9 mouse cellular contexts compared by ENCODE assay signal in genomic region chr6:127565951-127566732, GRCm38 (mm10). TPM values are rescaled to one million over a fixed set of nuclear protein-coding genes. Genes with fewer than 3 reads are reported as not detected.
DNase-seq lines count a peak whose midpoint lies in the region; ATAC-seq and TF ChIP-seq lines count a peak whose summit lies in the region.
"Had no signal": no experiment of that assay in that cellular context is flagged by ENCODE, and none has a peak within 500 bp of the region (broad histone marks: within the 10 kb centered on the region; RNA-seq: fewer than 3 reads in every experiment).

No protein-coding gene starts in this region.

- no peaks in the 10 kb centered on the region for H3K9me3 ChIP-seq in stomach, postnatal 0 days (ENCODE audit: control insufficient read depth, low read length)
- H3K9me3 ChIP-seq in hindbrain, embryonic 16.5 days (ENCODE audit: control insufficient read depth, low read length): peaks cover 2% of the 10 kb centered on the region; the same call in 1 of the 2 replicates
- H3K9me3 ChIP-seq in intestine, postnatal 0 days (ENCODE audit: control insufficient read depth): no peaks in the 10 kb centered on the region

- ATAC-seq in stomach, postnatal 0 days (ENCODE audit: low FRiP score, low TSS enrichment): no peak
- ATAC-seq in hindbrain, embryonic 16.5 days: no peak
- ATAC-seq in intestine, postnatal 0 days: no peak

- H3K9ac ChIP-seq in stomach, postnatal 0 days (ENCODE audit: low read length): no peak overlapping the region
- no peak overlapping the region for H3K9ac ChIP-seq in hindbrain, embryonic 16.5 days (ENCODE audit: low read depth, low read length)
- no peak overlapping the region for H3K9ac ChIP-seq in intestine, postnatal 0 days (ENCODE audit: low read depth, low read length)

- H3K4me2 ChIP-seq in stomach, postnatal 0 days (replicated peaks; ENCODE audit: low read depth): no peak overlapping the region
- no peak overlapping the region for H3K4me2 ChIP-seq in hindbrain, embryonic 16.5 days (ENCODE audit: low read length)
- no peak overlapping the region for H3K4me2 ChIP-seq in intestine, postnatal 0 days (replicated peaks; ENCODE audit: low read depth)

- no peak overlapping the region for H3K27ac ChIP-seq in stomach, postnatal 0 days (replicated peaks)
- H3K27ac ChIP-seq in hindbrain, embryonic 16.5 days (ENCODE audit: low read depth, low read length): no peak overlapping the region
- H3K27ac ChIP-seq in intestine, postnatal 0 days (ENCODE audit: low read depth, low read length): no peak overlapping the region

- no peak overlapping the region for H3K4me3 ChIP-seq in lung, adult 2 months (replicated peaks; ENCODE audit: extremely low read depth, low read depth, low read length)
- no peak overlapping the region for H3K4me3 ChIP-seq in stomach, postnatal 0 days (ENCODE audit: low read depth, low read length)
- H3K4me3 ChIP-seq in hindbrain, embryonic 16.5 days (ENCODE audit: low read length): no peak overlapping the region
- H3K4me3 ChIP-seq in intestine, postnatal 0 days (ENCODE audit: low read depth, low read length): no peak overlapping the region
- H3K4me3 ChIP-seq: myocyte had no signal

- no peak for TF ChIP-seq POLR2A in lung, adult 2 months (IDR thresholded peaks at IDR 0.05; ENCODE audit: borderline replicate concordance, extremely low read depth, low read depth, low read length)

- no peak for TF ChIP-seq CTCF in lung, adult 2 months (IDR thresholded peaks at IDR 0.05; ENCODE audit: insufficient read depth, low read length)
- TF ChIP-seq CTCF in stomach, postnatal 0 days (IDR thresholded peaks at IDR 0.05; ENCODE audit: low read depth): no peak
- no peak for TF ChIP-seq CTCF in intestine, postnatal 0 days (IDR thresholded peaks at IDR 0.05; ENCODE audit: low read depth)

- DNase-seq in lung, adult 18-20 months: peak; percentile 50 to 70
- DNase-seq in lung, adult 2 months: no peak
- DNase-seq in fat pad, adult 2 months (ENCODE audit: extremely low read depth, low read depth, low spot score): peak; percentile 80
- DNase-seq in kidney, postnatal 10 days: peak; percentile 61
- peak; percentile 36 for DNase-seq in stomach, postnatal 0 days (ENCODE audit: low spot score)
- no peak for DNase-seq in ovary, adult 18-20 months (ENCODE audit: low spot score)

- no peaks in the 10 kb centered on the region for H3K27me3 ChIP-seq in stomach, postnatal 0 days (ENCODE audit: control insufficient read depth, insufficient read depth, low read length)
- H3K27me3 ChIP-seq in hindbrain, embryonic 16.5 days (replicated peaks; ENCODE audit: control insufficient read depth, insufficient read depth, low read length): no peaks in the 10 kb centered on the region
- H3K27me3 ChIP-seq in intestine, postnatal 0 days (replicated peaks; ENCODE audit: control insufficient read depth, insufficient read depth, low read length): no peaks in the 10 kb centered on the region

- 43% methylated on average over 7 of the region's 7 CpGs for WGBS in lung, adult 2 months
- 62% methylated on average over 6 of the region's 7 CpGs for WGBS in stomach, postnatal 0 days
- WGBS in hindbrain, embryonic 16.5 days: 92% methylated on average over 7 of the region's 7 CpGs
- 63% methylated on average over 7 of the region's 7 CpGs for WGBS in intestine, postnatal 0 days

- no peaks in the 10 kb centered on the region for H3K36me3 ChIP-seq in stomach, postnatal 0 days (ENCODE audit: control insufficient read depth, insufficient read depth, low read length)
- H3K36me3 ChIP-seq in hindbrain, embryonic 16.5 days (ENCODE audit: control insufficient read depth, insufficient read depth, low read length): no peaks in the 10 kb centered on the region
- no peaks in the 10 kb centered on the region for H3K36me3 ChIP-seq in intestine, postnatal 0 days (ENCODE audit: control insufficient read depth, insufficient read depth)

- TF ChIP-seq EP300 in stomach, postnatal 0 days (optimal IDR thresholded peaks at IDR 0.05): no peak

- peaks cover 7% of the 10 kb centered on the region for H3K4me1 ChIP-seq in lung, adult 2 months (ENCODE audit: control insufficient read depth, insufficient read depth, low read length)
- no peaks in the 10 kb centered on the region for H3K4me1 ChIP-seq in stomach, postnatal 0 days (replicated peaks; ENCODE audit: control insufficient read depth, insufficient read depth)
- peaks cover 1% of the 10 kb centered on the region; the same call in 1 of the 2 replicates for H3K4me1 ChIP-seq in hindbrain, embryonic 16.5 days (ENCODE audit: control insufficient read depth, insufficient read depth, low read depth, low read length)
- no peaks in the 10 kb centered on the region for H3K4me1 ChIP-seq in intestine, postnatal 0 days (replicated peaks; ENCODE audit: control insufficient read depth, insufficient read depth, low read length)

RNA-seq across cellular contexts. Expression of gene Cracr2a, which starts 5.0 kb away (rescaled TPM):
- 10.2 and 12.7 TPM in 2 replicates for polyA plus RNA-seq in lung, adult 2 months (2012; rRNA removed)
- 0.74 and 0.96 TPM in 2 replicates for polyA plus RNA-seq in stomach, postnatal 0 days (2015; fragmentation: Nextera tagmentation; extraction: Ambion mirVana)
- polyA plus RNA-seq in hindbrain, embryonic 16.5 days (2015; fragmentation: Nextera tagmentation; extraction: Ambion mirVana): 0.57 and 1.2 TPM in 2 replicates
- 1.1 and 1.3 TPM in 2 replicates for polyA plus RNA-seq in intestine, postnatal 0 days (2015; fragmentation: Nextera tagmentation; extraction: Ambion mirVana)
- polyA plus RNA-seq: myocyte had no signal

Comparison
In these comparisons a context has a peak if more than half of its experiments do, and no peak if none do; other contexts are left out.
1. DNase-seq: peak in lung, adult 18-20 months (2 of 2), fat pad, adult 2 months (single experiment), kidney, postnatal 10 days (single experiment) and stomach, postnatal 0 days (single experiment); none in lung, adult 2 months (single experiment) and ovary, adult 18-20 months (single experiment).